Mouse (Mus musculus): ENCODE measurements around the gene Il2rb.

The Il2rb gene

GRCm38 (mm10) chr15:78480111-78480510, 15.0 kb downstream of the Il2rb start:
- no peak for DNase-seq

- DNase-seq: no peak
Observed at GRCm38 (mm10) chr15:78479470-78479869, 15.6 kb downstream of the Il2rb start.

GRCm38 (mm10) chr15:78478073-78478472, 17.0 kb downstream of the Il2rb start:
- no peak for DNase-seq

- DNase-seq: no peak
Observed at GRCm38 (mm10) chr15:78476878-78477277, 18.2 kb downstream of the Il2rb start.

GRCm38 (mm10) chr15:78475604-78476031, 19.5 kb downstream of the Il2rb start:
- DNase-seq: no peak

- DNase-seq: no peak
Observed at GRCm38 (mm10) chr15:78473442-78473841, 21.6 kb downstream of the Il2rb start.

GRCm38 (mm10) chr15:78471902-78472301, 23.2 kb downstream of the Il2rb start:
- DNase-seq: no peak

GRCm38 (mm10) chr15:78470495-78471276, 24.4 kb downstream of the Il2rb start:
- DNase-seq: no peak

GRCm38 (mm10) chr15:78468379-78468937, 26.6 kb downstream of the Il2rb start, which contains the start of gene Tmprss6:
Gene Tmprss6 (minus strand): TSS chr15:78468634.
- DNase-seq: no peak

GRCm38 (mm10) chr15:78467570-78467969, 27.5 kb downstream of the Il2rb start:
- no peak for DNase-seq

GRCm38 (mm10) chr15:78466809-78467208, 28.3 kb downstream of the Il2rb start:
- no peak for DNase-seq

GRCm38 (mm10) chr15:78462981-78463380, 32.1 kb downstream of the Il2rb start:
- DNase-seq: no peak

- DNase-seq: no peak
Observed at GRCm38 (mm10) chr15:78457193-78457592, 37.9 kb downstream of the Il2rb start.

GRCm38 (mm10) chr15:78456051-78456450, 39.0 kb downstream of the Il2rb start:
- peak in 1 of 2 experiments; percentile 45 for DNase-seq

- no peak for DNase-seq
Observed at GRCm38 (mm10) chr15:78455168-78455567, 39.9 kb downstream of the Il2rb start.

- DNase-seq: no peak
Observed at GRCm38 (mm10) chr15:78452929-78453328, 42.1 kb downstream of the Il2rb start.

GRCm38 (mm10) chr15:78451201-78451600, 43.9 kb downstream of the Il2rb start:
- no peak for DNase-seq

- DNase-seq: no peak
Observed at GRCm38 (mm10) chr15:78450419-78450768, 44.7 kb downstream of the Il2rb start.

GRCm38 (mm10) chr15:78449694-78450418, 45.2 kb downstream of the Il2rb start:
- DNase-seq: peak; percentile 62 to 63

- peak; percentile 27 to 33 for DNase-seq
Observed at GRCm38 (mm10) chr15:78449131-78449530, 45.9 kb downstream of the Il2rb start.

- peak; percentile 89 to 95 for DNase-seq
Observed at GRCm38 (mm10) chr15:78447746-78448535, 47.1 kb downstream of the Il2rb start.

- DNase-seq: peak; percentile 34 to 40
Observed at GRCm38 (mm10) chr15:78447121-78447520, 48.0 kb downstream of the Il2rb start.

GRCm38 (mm10) chr15:78443857-78444256, 51.2 kb downstream of the Il2rb start:
- DNase-seq: no peak

All from lung, adult 18-20 months (tissue).